Mouse (Mus musculus) liver, embryonic 11.5 days (tissue): ENCODE measurements around the gene Lypd5. TPM values are rescaled to one million over a fixed set of nuclear protein-coding genes. Genes with fewer than 3 reads are reported as not detected.

Source experiments
- ATAC-seq: fragments of 200-750 bp; cut with Nextera tagmentation; replicated peaks from 2 replicates; pipeline ENCODE4 v1.8.0; 2017; ENCODE audit warnings: moderate number of reproducible peaks, mild to moderate bottlenecking, moderate TSS enrichment, moderate library complexity; ENCODE audit not compliant: low FRiP score
- DNase-seq: peaks from one replicate; pipeline ENCODE4 v3.0.0-alpha.2; 2017; ENCODE audit warnings: low spot score
- H3K27ac ChIP-seq: fragments of 300-500 bp; sonication (generic); 2 replicates; pipeline ENCODE4 v1.5.1; 2014; ENCODE audit warnings: mild to moderate bottlenecking, low read depth, low read length, control low read depth
- H3K27me3 ChIP-seq: fragments of 300-500 bp; sonication (generic); replicated peaks from 2 replicates; pipeline ENCODE4 v1.6.1; 2014; ENCODE audit warnings: low read length, mixed read lengths; ENCODE audit not compliant: control insufficient read depth, insufficient read depth
- H3K36me3 ChIP-seq: fragments of 300-500 bp; sonication (generic); 2 replicates; pipeline ENCODE4 v1.6.1; 2014; ENCODE audit warnings: mild to moderate bottlenecking, low read length, moderate library complexity, mixed read lengths; ENCODE audit not compliant: control insufficient read depth, insufficient read depth
- H3K4me1 ChIP-seq: fragments of 300-500 bp; sonication (generic); replicated peaks from 2 replicates; pipeline ENCODE4 v1.6.1; 2014; ENCODE audit warnings: low read length, mixed read lengths; ENCODE audit not compliant: control insufficient read depth, insufficient read depth
- H3K4me2 ChIP-seq: fragments of 300-500 bp; sonication (generic); 2 replicates; pipeline ENCODE4 v1.6.1; 2014; ENCODE audit warnings: mild to moderate bottlenecking, control low read depth, moderate library complexity
- H3K4me3 ChIP-seq: fragments of 300-500 bp; sonication (generic); 2 replicates; pipeline ENCODE4 v1.5.1; 2014; ENCODE audit warnings: low read depth, low read length, control low read depth
- H3K9ac ChIP-seq: fragments of 300-500 bp; sonication (generic); 2 replicates; pipeline ENCODE4 v1.6.1; 2014; ENCODE audit warnings: low read depth, low read length, control low read depth
- H3K9me3 ChIP-seq: fragments of 300-500 bp; sonication (generic); 2 replicates; pipeline ENCODE4 v1.6.1; 2016; ENCODE audit warnings: low read length, inconsistent platforms, mixed read lengths; ENCODE audit not compliant: control insufficient read depth
- WGBS: fragments of 180-500 bp; shearing (Covaris S2); extraction: QIAGEN DNeasy Blood & Tissue Kit; methylation state at CpG from one replicate; pipeline ENCODE4 v1.1.7; 2014; 5-methylcytosine and 5-hydroxymethylcytosine counted together
- polyA plus RNA-seq: library from polyadenylated mRNA; unstranded; fragments of >200 nt; fragmentation: Nextera tagmentation; extraction: Ambion mirVana; gene quantifications from 2 replicates; pipeline ENCODE4 v1.2.1, GENCODE M21; 2014

Gene Lypd5
- polyA plus RNA-seq, 1 experiment from 2014 or later: not detected

GRCm38 (mm10) chr7:24373538-24374379 is 24.8 kb downstream of the Lypd5 start:
- ATAC-seq (no peak), DNase-seq (no peak)
- Histone ChIP-seq H3K36me3 (peaks cover 6% of the 10 kb centered on the region; the same call in 1 of the 2 replicates), H3K9me3 (no peaks in the 10 kb centered on the region), H3K4me3 (peak overlapping the region; percentile 82), H3K27ac (peak overlapping the region; percentile 99), H3K4me2 (peak overlapping the region; percentile 95), H3K9ac (peak overlapping the region; percentile 98), H3K4me1 (peaks cover 41% of the 10 kb centered on the region), H3K27me3 (no peaks in the 10 kb centered on the region; the same call in 1 of the 2 replicates)
- WGBS: 36% methylated on average over 20 of the region's 20 CpGs

- peak overlapping the region; percentile 96 for H3K27ac ChIP-seq
- H3K4me1 ChIP-seq: peaks cover 56% of the 10 kb centered on the region
- peak overlapping the region; percentile 16 for H3K4me3 ChIP-seq
- H3K9ac ChIP-seq: peak overlapping the region; percentile 44
- peak overlapping the region; percentile 81 for H3K4me2 ChIP-seq
- DNase-seq (no peak), ATAC-seq (peak; percentile 1; the same call in 1 of the 2 replicates)
- H3K27me3 ChIP-seq: no peaks in the 10 kb centered on the region; the same call in 1 of the 2 replicates
- no peaks in the 10 kb centered on the region for H3K9me3 ChIP-seq
- 77% methylated on average over 8 of the region's 8 CpGs for WGBS
- peaks cover 16% of the 10 kb centered on the region; the same call in 1 of the 2 replicates for H3K36me3 ChIP-seq
Observed at GRCm38 (mm10) chr7:24376456-24376855, 27.5 kb downstream of the Lypd5 start.

DNA sequence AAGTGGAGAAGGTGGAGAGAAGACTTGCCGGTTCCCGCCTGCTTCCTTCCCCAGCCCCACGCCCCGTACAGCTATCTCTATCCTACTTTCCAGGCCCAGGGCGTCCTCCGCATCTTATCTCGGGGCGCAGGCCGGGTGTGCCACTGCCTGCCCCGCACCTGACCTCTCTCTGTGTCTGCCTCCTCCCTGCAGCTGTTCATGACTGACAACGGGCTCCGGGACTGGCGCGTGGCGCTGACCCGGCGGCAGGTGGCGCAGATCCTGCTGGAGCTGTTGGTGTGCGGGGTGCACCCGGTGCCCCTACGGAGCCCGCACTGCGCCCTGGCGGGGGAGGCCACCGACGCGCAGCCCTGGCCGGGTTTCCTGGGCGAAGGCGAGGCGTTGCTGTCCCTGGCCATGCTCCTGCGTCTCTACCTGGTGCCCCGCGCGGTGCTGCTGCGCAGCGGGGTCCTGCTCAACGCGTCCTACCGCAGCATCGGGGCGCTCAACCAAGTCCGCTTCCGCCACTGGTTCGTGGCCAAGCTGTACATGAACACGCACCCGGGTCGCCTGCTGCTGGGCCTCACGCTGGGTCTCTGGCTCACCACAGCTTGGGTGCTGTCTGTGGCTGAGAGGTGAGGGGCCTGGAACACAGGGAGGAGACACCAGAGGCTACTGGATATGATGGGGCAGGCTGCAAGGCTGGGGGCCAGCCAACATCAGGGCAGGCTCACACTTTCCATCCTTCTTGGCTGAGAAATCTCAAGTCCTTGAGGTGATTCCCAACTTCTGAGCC is 28.3 kb downstream of the Lypd5 start:
- Histone ChIP-seq H3K4me3 (peak overlapping the region; percentile 48), H3K27me3 (no peaks in the 10 kb centered on the region; the same call in 1 of the 2 replicates), H3K36me3 (peaks cover 24% of the 10 kb centered on the region), H3K27ac (peak overlapping the region; percentile 96), H3K9ac (peak overlapping the region; percentile 84), H3K9me3 (no peaks in the 10 kb centered on the region), H3K4me1 (peaks cover 64% of the 10 kb centered on the region), H3K4me2 (peak overlapping the region; percentile 81)
- ATAC-seq (peak; percentile 97), DNase-seq (peak; percentile 84)
- 4% methylated on average over 49 of the region's 49 CpGs for WGBS

- 69% methylated on average over 10 of the region's 10 CpGs for WGBS
- DNase-seq: no peak
- Histone ChIP-seq H3K4me1 (peaks cover 62% of the 10 kb centered on the region), H3K9me3 (no peaks in the 10 kb centered on the region), H3K36me3 (peaks cover 28% of the 10 kb centered on the region), H3K4me3 (no peak overlapping the region; the same call in 1 of the 2 replicates), H3K27me3 (no peaks in the 10 kb centered on the region; the same call in 1 of the 2 replicates), H3K9ac (peak overlapping the region; percentile 84), H3K27ac (peak overlapping the region; percentile 96), H3K4me2 (peak overlapping the region; percentile 81)
- no peak for ATAC-seq
Observed at GRCm38 (mm10) chr7:24378049-24378701, 29.2 kb downstream of the Lypd5 start.

- peaks cover 66% of the 10 kb centered on the region for H3K4me1 ChIP-seq
- peak overlapping the region; percentile 50 for H3K9ac ChIP-seq
- peaks cover 28% of the 10 kb centered on the region for H3K36me3 ChIP-seq
- H3K4me2 ChIP-seq: peak overlapping the region; percentile 12; the same call in 1 of the 2 replicates
- H3K27me3 ChIP-seq: no peaks in the 10 kb centered on the region; the same call in 1 of the 2 replicates
- no peaks in the 10 kb centered on the region for H3K9me3 ChIP-seq
- DNase-seq (no peak), ATAC-seq (no peak)
- H3K4me3 ChIP-seq: no peak overlapping the region
- peak overlapping the region; percentile 74 for H3K27ac ChIP-seq
- 47% methylated on average over 7 of the region's 7 CpGs for WGBS
Observed at GRCm38 (mm10) chr7:24379934-24380333, 30.9 kb downstream of the Lypd5 start.

DNA sequence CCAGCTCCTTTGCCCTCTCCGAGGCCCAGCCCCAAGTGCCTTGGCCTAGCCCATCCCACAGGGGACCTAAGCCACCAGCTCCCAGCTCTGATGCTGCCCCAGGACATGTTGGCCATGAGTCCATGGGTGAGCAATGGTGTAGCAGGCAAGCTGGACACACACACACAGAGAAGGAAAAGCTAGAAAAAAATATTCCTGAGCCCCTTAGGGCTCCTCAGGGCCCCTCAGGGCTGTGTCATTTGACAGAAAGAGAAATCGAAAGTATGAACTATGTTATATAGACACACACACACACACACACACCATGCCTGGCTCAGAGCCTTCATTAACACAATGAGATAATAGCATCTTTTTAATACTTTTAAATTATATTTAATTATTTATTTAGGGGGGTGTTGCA is 31.4 kb downstream of the Lypd5 start:
- 64% methylated on average over 2 of the region's 2 CpGs for WGBS
- Histone ChIP-seq H3K4me3 (no peak overlapping the region), H3K27me3 (no peaks in the 10 kb centered on the region; the same call in 1 of the 2 replicates), H3K36me3 (peaks cover 28% of the 10 kb centered on the region), H3K4me1 (peaks cover 66% of the 10 kb centered on the region), H3K9ac (peak overlapping the region; percentile 50), H3K27ac (peak overlapping the region; percentile 74), H3K4me2 (0 out of 2 replicates have a peak overlapping the region, but pooled peaks have one; percentile 12), H3K9me3 (no peaks in the 10 kb centered on the region)
- no peak for DNase-seq
- ATAC-seq: no peak

DNA sequence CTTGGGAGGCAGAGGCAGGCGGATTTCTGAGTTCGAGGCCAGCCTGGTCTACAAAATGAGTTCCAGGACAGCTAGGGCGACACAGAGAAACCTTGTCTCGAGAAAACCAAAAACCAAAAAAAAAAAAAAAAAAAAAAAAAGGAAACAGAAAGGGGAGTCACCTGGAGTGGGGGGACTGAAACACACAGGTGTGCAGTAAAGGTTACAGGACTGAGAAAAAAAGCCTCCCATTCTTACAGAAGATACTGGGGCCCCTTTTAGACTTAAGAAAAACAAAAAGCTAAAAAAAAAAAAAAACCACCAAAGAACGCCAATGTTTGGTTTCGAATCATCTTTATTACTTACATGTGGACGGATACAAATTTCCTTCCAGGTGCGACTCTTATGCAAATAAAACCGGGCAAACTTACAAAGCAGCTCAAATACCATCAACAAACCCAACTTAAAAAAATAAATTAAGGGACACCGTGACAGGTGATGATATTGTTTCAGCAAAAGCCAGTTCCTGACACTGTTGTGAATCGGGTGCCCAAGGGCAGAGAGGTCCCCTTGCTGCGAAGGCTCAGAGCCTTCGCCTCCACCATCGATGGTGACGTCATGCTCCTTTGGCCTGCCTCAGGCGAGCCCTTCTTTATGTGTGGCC is 33.9 kb downstream of the Lypd5 start:
- peak overlapping the region; percentile 90 for H3K27ac ChIP-seq
- H3K9ac ChIP-seq: peak overlapping the region; percentile 56
- ATAC-seq (no peak), DNase-seq (no peak)
- H3K9me3 ChIP-seq: no peaks in the 10 kb centered on the region
- peaks cover 53% of the 10 kb centered on the region for H3K4me1 ChIP-seq
- no peaks in the 10 kb centered on the region for H3K27me3 ChIP-seq
- no peak overlapping the region; the same call in 1 of the 2 replicates for H3K4me2 ChIP-seq
- 87% methylated on average over 16 of the region's 16 CpGs for WGBS
- H3K36me3 ChIP-seq: peaks cover 25% of the 10 kb centered on the region
- no peak overlapping the region for H3K4me3 ChIP-seq
